Mouse (Mus musculus) ES-E14 (cell line): ENCODE results near the gene Vpreb2. TPM values are rescaled to one million over a fixed set of nuclear protein-coding genes. Genes with fewer than 3 reads are reported as not detected.

ENCODE experiments used
- DNase-seq: peaks from one replicate; pipeline ENCODE4 v3.0.0-alpha.2; 2013; ENCODE audit warnings: low read depth, low spot score
- H3K27ac ChIP-seq: 2 replicates; pipeline ENCODE4 v1.5.1; 2012; ENCODE audit warnings: low read depth, mild to moderate bottlenecking, low read length, moderate library complexity, mixed read lengths; ENCODE audit not compliant: poor library complexity, insufficient read depth, severe bottlenecking
- H3K36me3 ChIP-seq: 2 replicates; pipeline ENCODE4 v1.6.1; 2012; ENCODE audit warnings: mild to moderate bottlenecking, low read length, moderate library complexity, mixed read lengths; ENCODE audit not compliant: control insufficient read depth, poor library complexity, insufficient read depth, severe bottlenecking
- H3K4me1 ChIP-seq, 2 experiments: fragments of 150-350 bp in 1 of 2; sonication (generic) in 1 of 2; 2 replicates each; pipeline ENCODE4 v1.6.1; 2012; ENCODE audit warnings: low read length in 2 of 2, mild to moderate bottlenecking in 1 of 2, mixed read lengths in 1 of 2; ENCODE audit not compliant: control insufficient read depth in 2 of 2, insufficient read depth in 2 of 2, poor library complexity in 1 of 2
- H3K4me3 ChIP-seq, 2 experiments: fragments of 150-350 bp in 1 of 2; sonication (generic) in 1 of 2; 2 replicates each; pipeline ENCODE4 v1.5.1; 2012; ENCODE audit warnings: low read length in 2 of 2, low read depth in 1 of 2, mild to moderate bottlenecking in 1 of 2, mixed read lengths in 1 of 2; ENCODE audit not compliant: insufficient read depth in 1 of 2, poor library complexity in 1 of 2, severe bottlenecking in 1 of 2
- H3K9ac ChIP-seq: 2 replicates; pipeline ENCODE4 v1.6.1; 2012; ENCODE audit warnings: low read depth, mild to moderate bottlenecking, low read length, mixed read lengths; ENCODE audit not compliant: poor library complexity, insufficient read depth, severe bottlenecking
- H3K9me3 ChIP-seq: fragments of 150-350 bp; sonication (generic); 2 replicates; pipeline ENCODE4 v1.6.1; 2012; ENCODE audit warnings: low read depth, mild to moderate bottlenecking, low read length; ENCODE audit not compliant: control insufficient read depth, insufficient read depth
- CHD2 ChIP-seq: IDR thresholded peaks from 2 replicates; pipeline ENCODE4 v1.6.1; 2014; ENCODE audit warnings: mild to moderate bottlenecking, low read depth, low read length, inconsistent platforms
- HCFC1 ChIP-seq: IDR thresholded peaks from 2 replicates; pipeline ENCODE4 v1.6.1; 2012; ENCODE audit warnings: low read length, inconsistent platforms, borderline replicate concordance; ENCODE audit not compliant: insufficient read depth
- MAFK ChIP-seq: IDR thresholded peaks from 2 replicates; pipeline ENCODE4 v1.6.1; 2014; ENCODE audit warnings: mild to moderate bottlenecking, low read depth, low read length, inconsistent platforms; ENCODE audit not compliant: insufficient read depth
- ZC3H11A ChIP-seq: IDR thresholded peaks from 2 replicates; pipeline ENCODE4 v1.6.1; 2012; ENCODE audit warnings: low read depth, mild to moderate bottlenecking, inconsistent platforms, low read length, borderline replicate concordance
- ZNF384 ChIP-seq: IDR thresholded peaks from 2 replicates; pipeline ENCODE4 v1.6.1; 2012; ENCODE audit warnings: low read depth, low read length, inconsistent platforms
- in situ Hi-C, 2 experiments: fragments of 600-800 bp; cut with MboI; formaldehyde crosslinking; loops; one replicate each; pipeline ENCODE4 v1.15.1; 2025; ENCODE audit warnings: low sequenced_read_pairs in 2 of 2, inconsistent platforms in 1 of 2; ENCODE audit not compliant: unreplicated experiment in 2 of 2
- total RNA-seq: library from RNA; depleted of rRNA; stranded (reverse); fragments of 300-350 nt; gene quantifications from 2 replicates; pipeline ENCODE4 v1.2.3, GENCODE M21; 2012; rRNA removed

Vpreb2 gene
- total RNA-seq, 1 experiment: not detected

GRCm38 (mm10) chr16:18027371-18027770 is 47.1 kb downstream of the Vpreb2 start:
- in situ Hi-C loops: no loop called here
- no peak for TF ChIP-seq ZC3H11A
- TF ChIP-seq MAFK: no peak
- no peak for TF ChIP-seq CHD2
- TF ChIP-seq ZNF384: no peak
- TF ChIP-seq HCFC1: no peak
- Histone ChIP-seq H3K9me3 (no peaks in the 10 kb centered on the region), H3K4me3 (no peak overlapping the region), H3K27ac (no peak overlapping the region), H3K4me1 (no peaks in the 10 kb centered on the region), H3K36me3 (no peaks in the 10 kb centered on the region), H3K9ac (no peak overlapping the region)
- no peak for DNase-seq

Other genes with a start within 250 kb of the Vpreb2 start
- 32.7 and 36.6 TPM in 2 replicates for gene Med15, start 247.5 kb upstream of the Vpreb2 start, total RNA-seq
- 48.5 and 64.7 TPM in 2 replicates for gene Klhl22, start 220.8 kb upstream of the Vpreb2 start, total RNA-seq
- gene Scarf2, start 183.1 kb upstream of the Vpreb2 start, total RNA-seq: 7.2 and 8.1 TPM in 2 replicates
- gene B830017H08Rik, start 147.3 kb upstream of the Vpreb2 start, total RNA-seq: 0.16 TPM in 1 of 2 replicates, not detected in the other
- 2.4 and 3.5 TPM in 2 replicates for gene Car15, start 142.1 kb upstream of the Vpreb2 start, total RNA-seq
- 0.22 and 1.5 TPM in 2 replicates for gene Gm20518, start 88.8 kb upstream of the Vpreb2 start, total RNA-seq
- gene Tssk1, start 86.2 kb upstream of the Vpreb2 start, total RNA-seq: 0.16 TPM in 1 of 2 replicates, not detected in the other
- gene Dgcr2, start 81.9 kb upstream of the Vpreb2 start, total RNA-seq: 78.0 and 112 TPM in 2 replicates
- 0.16 and 0.18 TPM in 2 replicates for gene Tssk2, start 81.8 kb upstream of the Vpreb2 start, total RNA-seq
- gene Ess2, start 69.1 kb upstream of the Vpreb2 start, total RNA-seq: 27.2 and 30.2 TPM in 2 replicates
- gene Gsc2, start 65.4 kb upstream of the Vpreb2 start, total RNA-seq: 0.85 and 1.2 TPM in 2 replicates
- 97.9 and 111 TPM in 2 replicates for gene Slc25a1, start 52.2 kb upstream of the Vpreb2 start, total RNA-seq
- 23.8 and 30.9 TPM in 2 replicates for gene Dgcr6, start 72.4 kb downstream of the Vpreb2 start, total RNA-seq
- 39.6 and 73.6 TPM in 2 replicates for gene Prodh, start 109.8 kb downstream of the Vpreb2 start, total RNA-seq
- gene Rtn4r, start 147.2 kb downstream of the Vpreb2 start, total RNA-seq: 0.22 and 0.48 TPM in 2 replicates
- not detected in 2 replicates for gene Ccdc188, start 237.5 kb downstream of the Vpreb2 start, total RNA-seq